In the genomic region with DNA sequence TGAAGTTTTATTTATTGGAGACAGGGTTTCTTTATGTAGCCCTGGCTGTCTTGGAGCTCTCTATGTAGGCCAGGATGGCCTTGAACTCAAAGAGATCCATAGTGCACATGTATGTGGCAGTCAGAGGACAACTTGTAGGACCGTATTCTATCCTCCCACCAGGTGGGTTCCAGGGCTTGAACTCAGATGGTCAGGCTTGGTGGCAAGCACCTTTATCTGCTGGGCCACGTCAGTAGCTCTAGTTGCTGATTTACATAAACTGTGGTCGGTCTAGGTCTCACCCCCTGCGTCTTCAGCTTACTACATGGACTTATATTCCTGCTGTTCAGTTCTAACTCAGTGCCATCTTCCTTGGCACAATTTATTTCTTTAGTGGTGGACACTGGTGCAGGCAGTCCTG, we compare ENCODE assay signal across 11 mouse cellular contexts. TPM values are rescaled to one million over a fixed set of nuclear protein-coding genes. Genes with fewer than 3 reads are reported as not detected.
DNase-seq lines count a peak whose midpoint lies in the region; ATAC-seq and TF ChIP-seq lines count a peak whose summit lies in the region.
"Had no signal": no experiment of that assay in that cellular context is flagged by ENCODE, and none has a peak within 500 bp of the region (broad histone marks: within the 10 kb centered on the region; RNA-seq: fewer than 3 reads in every experiment).

No protein-coding gene starts in this region.

- H3K4me2 ChIP-seq in kidney, postnatal 0 days (ENCODE audit: low read length), result no peak overlapping the region

- H3K9me3 ChIP-seq in kidney, postnatal 0 days (replicated peaks; ENCODE audit: low read length), result no peaks in the 10 kb centered on the region
- H3K9me3 ChIP-seq: G1E had no signal

- 82% methylated on average over 4 of the region's 4 CpGs for WGBS in kidney, postnatal 0 days

- no peak overlapping the region for H3K27ac ChIP-seq in kidney, postnatal 0 days
- H3K27ac ChIP-seq: hindbrain, embryonic 14.5 days had no signal

- no peaks in the 10 kb centered on the region for H3K4me1 ChIP-seq in kidney, postnatal 0 days (replicated peaks; ENCODE audit: insufficient read depth, low read length)

- H3K4me3 ChIP-seq in kidney, postnatal 0 days (replicated peaks; ENCODE audit: low read depth, low read length), result no peak overlapping the region

- H3K36me3 ChIP-seq in kidney, postnatal 0 days (ENCODE audit: insufficient read depth, low read length), result peaks cover 7% of the 10 kb centered on the region; the same call in 1 of the 2 replicates
- H3K36me3 ChIP-seq: G1E had no signal

- 0 out of 2 replicates have a peak, but pooled peaks have one; percentile 25 for ATAC-seq in kidney, postnatal 0 days (replicated peaks; ENCODE audit: low FRiP score, low read depth)

- TF ChIP-seq CTCF in kidney, postnatal 0 days (IDR thresholded peaks at IDR 0.05; ENCODE audit: low read depth), result no peak

- no peak overlapping the region for H3K9ac ChIP-seq in kidney, postnatal 0 days (ENCODE audit: low read depth, low read length)

- intact Hi-C loops in heart, postnatal 14 days (cut with DNase I), result no loop called here

- no peaks in the 10 kb centered on the region for H3K27me3 ChIP-seq in kidney, postnatal 0 days (ENCODE audit: insufficient read depth, low read length)

- peak; percentile 5 for DNase-seq in embryo, embryonic 10 days (ENCODE audit: low spot score)
- no peak for DNase-seq in embryo, embryonic 9.5 days (ENCODE audit: extremely low spot score)
- DNase-seq in kidney, postnatal 0 days (ENCODE audit: low spot score), result no peak
- DNase-seq in kidney, postnatal 14 days, result no peak
- peak; percentile 15 for DNase-seq in 3T3-L1 (ENCODE audit: low read depth, low spot score)
- DNase-seq in induced T-regulatory cell, adult 2 months (ENCODE audit: low read depth), result peak; percentile 30
- DNase-seq in layer of hippocampus, adult 8-10 months (ENCODE audit: low spot score in 2 of 2), result no peak
- no peak for DNase-seq in heart, postnatal 14 days

RNA-seq across cellular contexts. Expression of gene Zdhhc20, which starts 21.2 kb away (rescaled TPM):
- polyA plus RNA-seq in kidney, postnatal 0 days (2015; fragmentation: Nextera tagmentation; extraction: Ambion mirVana), result 46.1 and 53.2 TPM in 2 replicates
- total RNA-seq in layer of hippocampus, adult 8-10 months (2022), result 10 to 100 TPM; 43.9 to 48.4 (median 46.2) TPM
- total RNA-seq in heart, postnatal 14 days (2021), result 10 to 100 TPM; 12.4 to 16.5 TPM
- polyA plus RNA-seq: erythroblast, embryonic 14.5 days had no signal

Comparison
In these comparisons a context has a peak if more than half of its experiments do, and no peak if none do; other contexts are left out.
1. DNase-seq: peak in embryo, embryonic 10 days (single experiment), 3T3-L1 (single experiment) and induced T-regulatory cell, adult 2 months (single experiment); none in embryo, embryonic 9.5 days (single experiment), kidney, postnatal 0 days (single experiment), kidney, postnatal 14 days (single experiment), layer of hippocampus, adult 8-10 months (0 of 2) and heart, postnatal 14 days (0 of 2).